Mouse (Mus musculus) liver, postnatal 0 days (tissue): ENCODE data around the gene Kif2c. TPM values are rescaled to one million over a fixed set of nuclear protein-coding genes. Genes with fewer than 3 reads are reported as not detected.

Experiments used
- ATAC-seq: fragments of 200-750 bp; cut with Nextera tagmentation; 2 replicates; pipeline ENCODE4 v1.8.0; 2017; ENCODE audit warnings: mild to moderate bottlenecking, moderate library complexity
- DNase-seq: peaks from one replicate; pipeline ENCODE4 v3.0.0-alpha.2; 2016
- H3K27ac ChIP-seq: fragments of 300-500 bp; sonication (generic); 2 replicates; pipeline ENCODE4 v1.5.1; 2014; ENCODE audit warnings: antibody characterized with exemption, moderate library complexity, mild to moderate bottlenecking, low read depth
- H3K27me3 ChIP-seq: fragments of 300-500 bp; sonication (generic); 2 replicates; pipeline ENCODE4 v1.6.1; 2014; ENCODE audit warnings: low read length, control low read depth, mixed read lengths; ENCODE audit not compliant: insufficient read depth
- H3K36me3 ChIP-seq: fragments of 300-500 bp; sonication (generic); replicated peaks from 2 replicates; pipeline ENCODE4 v1.6.1; 2014; ENCODE audit warnings: mild to moderate bottlenecking, control low read depth, low read length, moderate library complexity, mixed read lengths; ENCODE audit not compliant: insufficient read depth
- H3K4me1 ChIP-seq: fragments of 300-500 bp; sonication (generic); 2 replicates; pipeline ENCODE4 v1.6.1; 2014; ENCODE audit warnings: antibody characterized with exemption, mild to moderate bottlenecking, control low read depth; ENCODE audit not compliant: insufficient read depth
- H3K4me2 ChIP-seq: fragments of 300-500 bp; sonication (generic); 2 replicates; pipeline ENCODE4 v1.6.1; 2014; ENCODE audit warnings: low read depth, mild to moderate bottlenecking, low read length, moderate library complexity, mixed read lengths
- H3K4me3 ChIP-seq: fragments of 300-500 bp; sonication (generic); 2 replicates; pipeline ENCODE4 v1.5.1; 2014; ENCODE audit warnings: low read depth, low read length
- H3K9ac ChIP-seq: fragments of 300-500 bp; sonication (generic); replicated peaks from 2 replicates; pipeline ENCODE4 v1.6.1; 2014; ENCODE audit warnings: mild to moderate bottlenecking, moderate library complexity
- H3K9me3 ChIP-seq: fragments of 300-500 bp; sonication (generic); 2 replicates; pipeline ENCODE4 v1.6.1; 2016; ENCODE audit warnings: mild to moderate bottlenecking, control low read depth, low read length, mixed read lengths
- CTCF ChIP-seq: sonication (generic); IDR thresholded peaks from 2 replicates; pipeline ENCODE4 v1.5.1; 2016; ENCODE audit warnings: antibody characterized with exemption, low read depth
- EP300 ChIP-seq: IDR thresholded peaks from 2 replicates; pipeline ENCODE4 v1.6.1; 2016; ENCODE audit warnings: antibody characterized with exemption, low read depth, mild to moderate bottlenecking
- WGBS: fragments of 180-500 bp; shearing (Covaris S2); extraction: QIAGEN DNeasy Blood & Tissue Kit; methylation state at CpG from one replicate; pipeline ENCODE4 v1.1.7; 2014; ENCODE audit not compliant: insufficient replicate concordance; 5-methylcytosine and 5-hydroxymethylcytosine counted together
- polyA plus RNA-seq: library from polyadenylated mRNA; unstranded; fragments of >200 nt; fragmentation: Nextera tagmentation; extraction: Ambion mirVana; gene quantifications from 2 replicates; pipeline ENCODE4 v1.2.1, GENCODE M21; 2015

Gene Kif2c
- polyA plus RNA-seq, 1 experiment from 2014 or later: 11.8 TPM

GRCm38 (mm10) chr4:117161183-117161582, 21.3 kb downstream of the Kif2c start:
- no peak for TF ChIP-seq EP300
- TF ChIP-seq CTCF: no peak
- Histone ChIP-seq H3K4me3 (no peak overlapping the region), H3K4me2 (no peak overlapping the region), H3K9ac (no peak overlapping the region), H3K36me3 (peaks cover 46% of the 10 kb centered on the region), H3K4me1 (no peaks in the 10 kb centered on the region), H3K27me3 (no peaks in the 10 kb centered on the region), H3K9me3 (no peaks in the 10 kb centered on the region), H3K27ac (no peak overlapping the region)
- 81% methylated on average over 4 of the region's 4 CpGs for WGBS
- no peak for DNase-seq
- no peak for ATAC-seq

- H3K27ac ChIP-seq: no peak overlapping the region
- no peak for DNase-seq
- H3K4me3 ChIP-seq: no peak overlapping the region
- WGBS: 85% methylated on average over 10 of the region's 10 CpGs
- no peak overlapping the region for H3K4me2 ChIP-seq
- no peaks in the 10 kb centered on the region for H3K9me3 ChIP-seq
- TF ChIP-seq EP300: no peak
- H3K27me3 ChIP-seq: no peaks in the 10 kb centered on the region
- no peak overlapping the region for H3K9ac ChIP-seq
- H3K36me3 ChIP-seq: peaks cover 31% of the 10 kb centered on the region
- H3K4me1 ChIP-seq: no peaks in the 10 kb centered on the region
- no peak for ATAC-seq
Measured at GRCm38 (mm10) chr4:117159666-117160065, 22.8 kb downstream of the Kif2c start.

GRCm38 (mm10) chr4:117156372-117156771, 26.1 kb downstream of the Kif2c start:
- peak overlapping the region; percentile 74 for H3K4me3 ChIP-seq
- no peak for TF ChIP-seq CTCF
- no peak for TF ChIP-seq EP300
- peak overlapping the region; percentile 91 for H3K4me2 ChIP-seq
- no peaks in the 10 kb centered on the region for H3K9me3 ChIP-seq
- no peaks in the 10 kb centered on the region for H3K27me3 ChIP-seq
- H3K4me1 ChIP-seq: peaks cover 10% of the 10 kb centered on the region; the same call in 1 of the 2 replicates
- ATAC-seq (no peak), DNase-seq (no peak)
- H3K9ac ChIP-seq: peak overlapping the region; percentile 95
- H3K36me3 ChIP-seq: peaks cover 40% of the 10 kb centered on the region
- peak overlapping the region; percentile 84 for H3K27ac ChIP-seq
- 24% methylated on average over 6 of the region's 6 CpGs for WGBS

GRCm38 (mm10) chr4:117155792-117156355, 26.6 kb downstream of the Kif2c start, which contains the start of gene Rps8:
Gene Rps8 (minus strand): TSS chr4:117156243.
- DNase-seq (peak; percentile 88), ATAC-seq (peak; percentile 90)
- peak within 1 kb of the TSS; percentile 95 for H3K9ac ChIP-seq
- H3K9me3 ChIP-seq: no peaks in the 10 kb centered on the region
- H3K4me3 ChIP-seq: peak within 1 kb of the TSS; percentile 74
- no peaks in the 10 kb centered on the region for H3K27me3 ChIP-seq
- peak within 1 kb of the TSS; percentile 91 for H3K4me2 ChIP-seq
- peaks cover 10% of the 10 kb centered on the region; the same call in 1 of the 2 replicates for H3K4me1 ChIP-seq
- H3K36me3 ChIP-seq: peaks cover 40% of the 10 kb centered on the region
- no peak for TF ChIP-seq EP300
- TF ChIP-seq CTCF: no peak
- WGBS: 0% methylated on average over 40 of the region's 52 CpGs
- H3K27ac ChIP-seq: peak within 1 kb of the TSS; percentile 84

- H3K4me3 ChIP-seq: peak overlapping the region; percentile 74
- H3K4me2 ChIP-seq: peak overlapping the region; percentile 91
- H3K4me1 ChIP-seq: peaks cover 10% of the 10 kb centered on the region; the same call in 1 of the 2 replicates
- peak overlapping the region; percentile 84 for H3K27ac ChIP-seq
- H3K36me3 ChIP-seq: peaks cover 43% of the 10 kb centered on the region
- peak; percentile 49 for DNase-seq
- H3K27me3 ChIP-seq: no peaks in the 10 kb centered on the region
- peak; percentile 7 for ATAC-seq
- peak overlapping the region; percentile 95 for H3K9ac ChIP-seq
- no peaks in the 10 kb centered on the region for H3K9me3 ChIP-seq
- no peak for TF ChIP-seq CTCF
- 1% methylated on average over 44 of the region's 44 CpGs for WGBS
Measured at GRCm38 (mm10) chr4:117155020-117155791, 27.2 kb downstream of the Kif2c start.

- Histone ChIP-seq H3K4me3 (no peak overlapping the region), H3K9me3 (no peaks in the 10 kb centered on the region), H3K36me3 (peaks cover 40% of the 10 kb centered on the region), H3K4me1 (peaks cover 10% of the 10 kb centered on the region; the same call in 1 of the 2 replicates), H3K9ac (peak overlapping the region; percentile 35), H3K27me3 (no peaks in the 10 kb centered on the region), H3K4me2 (peak overlapping the region; percentile 91), H3K27ac (0 out of 2 replicates have a peak overlapping the region, but pooled peaks have one; percentile 18)
- DNase-seq: no peak
- ATAC-seq: no peak
- TF ChIP-seq CTCF: no peak
- TF ChIP-seq EP300: no peak
- WGBS: 59% methylated on average over 5 of the region's 5 CpGs
Measured at GRCm38 (mm10) chr4:117152714-117153113, 29.7 kb downstream of the Kif2c start.
